Mouse (Mus musculus): ENCODE data around the gene Arid3a.

- TF ChIP-seq POLR2A (IDR thresholded peaks at IDR 0.05; ENCODE audit: insufficient read depth, low read length) = no peak
- no peak for TF ChIP-seq CTCF (IDR thresholded peaks at IDR 0.05; ENCODE audit: low read depth, low read length)
These were observed 75.1 kb downstream of the Arid3a start for GRCm38 (mm10) chr10:80001945-80002344.
